ENCODE assay signal across 8 mouse cellular contexts in the genomic region with DNA sequence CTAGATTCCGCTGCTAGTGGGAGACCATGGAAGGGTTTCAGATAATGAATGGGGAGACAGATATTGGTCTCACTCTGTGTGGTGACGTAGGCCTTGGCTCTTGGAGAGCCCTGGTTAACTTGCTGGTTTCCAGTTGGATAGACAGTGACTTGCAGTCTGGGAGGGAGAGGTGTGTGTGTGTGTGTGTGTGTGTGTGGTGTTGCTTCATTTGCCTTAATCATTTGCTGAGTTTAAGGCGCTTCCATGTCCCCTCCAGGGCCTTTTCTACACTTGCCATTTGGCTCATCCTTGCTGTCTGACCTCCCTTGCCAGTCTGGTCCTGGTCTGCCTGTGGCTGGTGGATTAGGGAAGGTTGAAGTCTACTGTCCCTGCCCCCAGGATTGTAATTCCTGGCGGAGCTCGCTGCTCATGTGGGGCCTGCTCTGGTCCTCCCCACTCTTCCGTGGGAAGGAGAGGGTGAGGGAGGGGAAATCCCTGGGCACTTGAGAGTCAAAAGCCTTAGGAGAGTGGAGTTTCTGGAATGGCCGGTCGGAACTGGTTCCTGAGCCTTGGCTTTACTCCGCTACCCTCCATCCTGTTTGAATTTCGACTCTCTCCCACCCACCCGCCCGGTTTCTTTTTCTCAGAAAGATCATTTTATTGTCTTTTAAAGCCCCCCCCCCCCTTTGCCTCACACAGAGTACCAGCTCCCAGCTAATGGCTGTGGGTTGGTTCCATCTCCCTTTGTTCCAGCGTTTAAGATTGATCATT. TPM values are rescaled to one million over a fixed set of nuclear protein-coding genes. Genes with fewer than 3 reads are reported as not detected.
DNase-seq lines count a peak whose midpoint lies in the region; ATAC-seq and TF ChIP-seq lines count a peak whose summit lies in the region.

No protein-coding gene starts in this region.

- DNase-seq in spleen, adult 2 months (ENCODE audit: low read depth in 1 of 2, low spot score in 2 of 2) = no peak
- DNase-seq in spleen, postnatal 4 days (ENCODE audit: low spot score in 2 of 2) = no peak
- peak; percentile 60 for DNase-seq in induced T-regulatory cell, adult 2 months (ENCODE audit: low read depth)
- no peak for DNase-seq in liver, embryonic 14.5 days (ENCODE audit: low read depth in 3 of 3, low spot score in 3 of 3)
- DNase-seq in urinary bladder, adult 2 months (ENCODE audit: low spot score) = no peak
- no peak for DNase-seq in cerebellum, postnatal 36 days

- H3K9ac ChIP-seq in liver, embryonic 14.5 days (replicated peaks) = peak overlapping the region; percentile 90

- peak overlapping the region; percentile 96; the same call in 1 of the 2 replicates for H3K4me3 ChIP-seq in spleen, adult 2 months (ENCODE audit: extremely low read depth, insufficient read depth, insufficient read length)
- peak overlapping the region; percentile 78 to 92 for H3K4me3 ChIP-seq in liver, embryonic 14.5 days (ENCODE audit: insufficient read depth in 1 of 2, low read depth in 2 of 2, low read length in 2 of 2)
- H3K4me3 ChIP-seq in olfactory bulb, adult 2 months (ENCODE audit: insufficient read depth, low read depth, low read length) = peak overlapping the region; percentile 91

- no peaks in the 10 kb centered on the region for H3K36me3 ChIP-seq in spleen, adult 2 months (ENCODE audit: control insufficient read depth, insufficient read depth, low read length)
- H3K36me3 ChIP-seq in liver, embryonic 14.5 days (replicated peaks; ENCODE audit: control insufficient read depth, insufficient read depth, low read depth) = no peaks in the 10 kb centered on the region

- no peak for TF ChIP-seq POLR2A in spleen, adult 2 months (IDR thresholded peaks at IDR 0.05; ENCODE audit: low read depth, low read length)
- no peak for TF ChIP-seq POLR2A in olfactory bulb, adult 2 months (IDR thresholded peaks at IDR 0.05; ENCODE audit: insufficient read depth, low read depth, low read length)

- peak overlapping the region; percentile 86 for H3K4me2 ChIP-seq in liver, embryonic 14.5 days (ENCODE audit: low read depth)

- ATAC-seq in erythroblast, adult 5-6 weeks (replicated peaks; ENCODE audit: low FRiP score, poor library complexity, severe bottlenecking) = peak; percentile 36
- peak; percentile 40 for ATAC-seq in liver, embryonic 14.5 days (ENCODE audit: insufficient read depth)

- H3K9me3 ChIP-seq in liver, embryonic 14.5 days (ENCODE audit: control insufficient read depth, low read length) = no peaks in the 10 kb centered on the region

- no peak for TF ChIP-seq CTCF in spleen, adult 2 months (IDR thresholded peaks at IDR 0.05; ENCODE audit: extremely low read depth, insufficient read depth, insufficient read length, insufficient replicate concordance)
- TF ChIP-seq CTCF in liver, embryonic 14.5 days (IDR thresholded peaks at IDR 0.05; ENCODE audit: low read depth) = no peak
- no peak for TF ChIP-seq CTCF in olfactory bulb, adult 2 months (IDR thresholded peaks at IDR 0.05; ENCODE audit: insufficient read depth, low read depth, low read length)

- H3K27ac ChIP-seq in spleen, adult 2 months (ENCODE audit: insufficient read depth, low read length) = peak overlapping the region; percentile 50; the same call in 1 of the 2 replicates
- peak overlapping the region; percentile 87 for H3K27ac ChIP-seq in liver, embryonic 14.5 days
- peak overlapping the region; percentile 74 for H3K27ac ChIP-seq in olfactory bulb, adult 2 months (ENCODE audit: insufficient read depth, low read depth, low read length)

- peaks cover 33% of the 10 kb centered on the region; the same call in 1 of the 2 replicates for H3K4me1 ChIP-seq in spleen, adult 2 months (ENCODE audit: control insufficient read depth, insufficient read depth, insufficient read length)
- H3K4me1 ChIP-seq in liver, embryonic 14.5 days (replicated peaks; ENCODE audit: control insufficient read depth in 2 of 2, insufficient read depth in 2 of 2, low read length in 1 of 2) = peaks cover 20 to 51% of the 10 kb centered on the region in 2 experiments
- peaks cover 44% of the 10 kb centered on the region for H3K4me1 ChIP-seq in olfactory bulb, adult 2 months (ENCODE audit: control insufficient read depth, insufficient read depth, low read length)

- H3K27me3 ChIP-seq in spleen, adult 2 months (ENCODE audit: control insufficient read depth, insufficient read depth, low read length) = no peaks in the 10 kb centered on the region
- H3K27me3 ChIP-seq in liver, embryonic 14.5 days (ENCODE audit: control insufficient read depth, insufficient read depth, low read length) = no peaks in the 10 kb centered on the region

- WGBS in spleen, adult 2 months = 48% methylated on average over 13 of the region's 13 CpGs
- WGBS in liver, embryonic 14.5 days (ENCODE audit: insufficient replicate concordance) = 24% methylated on average over 13 of the region's 13 CpGs
- 4% methylated on average over 13 of the region's 13 CpGs for whole genome bisulfite sequencing in olfactory bulb, adult 2 months

- TF ChIP-seq EP300 in liver, embryonic 14.5 days (IDR thresholded peaks at IDR 0.05; ENCODE audit: low read depth) = no peak

RNA-seq across cellular contexts. Expression of gene Prrc2b, which starts 2.3 kb away (rescaled TPM):
- 35.1 and 46.5 TPM in 2 replicates for polyA plus RNA-seq in spleen, adult 2 months (2012; rRNA removed)
- 12.3 and 13.0 TPM in 2 replicates for total RNA-seq in erythroblast, adult 5-6 weeks (2015; ENCODE audit: low replicate concordance)
- 10.8 and 13.7 TPM in 2 replicates for total RNA-seq in erythroblast, adult 5-6 weeks (2017; ENCODE audit: low replicate concordance)
- polyA plus RNA-seq in liver, embryonic 14.5 days (2012; rRNA removed) = 6.7 and 7.6 TPM in 2 replicates
- 6.2 and 10.6 TPM in 2 replicates for polyA plus RNA-seq in liver, embryonic 14.5 days (2014; fragmentation: Nextera tagmentation; extraction: Ambion mirVana)
- 70.7 and 86.2 TPM in 2 replicates for polyA plus RNA-seq in olfactory bulb, adult 2 months (2012; ENCODE audit: insufficient read depth, insufficient read length, low replicate concordance, missing spikeins)
- polyA plus RNA-seq in urinary bladder, adult 2 months (2012; rRNA removed) = 34.1 and 53.6 TPM in 2 replicates

RNA-seq across cellular contexts. Expression of gene Plpp7, which starts 57.9 kb away (rescaled TPM):
- polyA plus RNA-seq in spleen, adult 2 months (2012; rRNA removed) = 2.6 and 4.6 TPM in 2 replicates
- total RNA-seq in erythroblast, adult 5-6 weeks (2015; ENCODE audit: low replicate concordance) = not detected in 2 replicates
- 0.60 TPM in 1 of 2 replicates, not detected in the other for total RNA-seq in erythroblast, adult 5-6 weeks (2017; ENCODE audit: low replicate concordance)
- 1.4 TPM in 2 replicates for polyA plus RNA-seq in liver, embryonic 14.5 days (2012; rRNA removed)
- polyA plus RNA-seq in liver, embryonic 14.5 days (2014; fragmentation: Nextera tagmentation; extraction: Ambion mirVana) = 1.1 and 1.4 TPM in 2 replicates
- not detected in 2 replicates for polyA plus RNA-seq in olfactory bulb, adult 2 months (2012; ENCODE audit: insufficient read depth, insufficient read length, low replicate concordance, missing spikeins)
- polyA plus RNA-seq in urinary bladder, adult 2 months (2012; rRNA removed) = 4.9 and 5.3 TPM in 2 replicates
